Mouse (Mus musculus) kidney, postnatal 10 days (tissue): ENCODE data around the gene Rgs12.

Experiments used
- DNase-seq: peaks from one replicate; pipeline ENCODE4 v3.0.0; 2021; ENCODE audit warnings: mixed read lengths

Gene Rgs12

DNA sequence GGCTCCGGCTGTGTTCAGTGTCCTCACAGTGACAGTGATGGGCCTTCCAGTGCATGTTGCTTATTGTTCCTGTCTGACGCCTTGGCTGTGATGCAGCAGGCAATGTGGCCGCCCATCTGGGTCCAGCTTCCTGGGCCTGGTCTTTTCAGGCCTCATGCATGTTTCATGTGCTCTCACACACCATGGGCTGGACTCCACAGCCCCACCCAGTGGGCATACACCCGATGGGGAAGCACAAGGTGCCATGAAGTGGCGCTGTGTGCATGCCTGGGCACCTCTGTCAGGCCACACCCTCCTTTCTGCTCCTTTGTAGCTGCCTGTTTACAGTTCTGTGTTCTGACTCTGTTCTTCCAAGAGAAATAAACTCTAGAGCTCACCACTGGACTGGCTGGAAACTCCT, 83.8 kb downstream of the Rgs12 start:
- DNase-seq, result peak; percentile 50

GRCm38 (mm10) chr5:35033619-35034018, 84.4 kb downstream of the Rgs12 start:
- no peak for DNase-seq

GRCm38 (mm10) chr5:35035141-35035540, 85.9 kb downstream of the Rgs12 start:
- DNase-seq, result no peak

DNA sequence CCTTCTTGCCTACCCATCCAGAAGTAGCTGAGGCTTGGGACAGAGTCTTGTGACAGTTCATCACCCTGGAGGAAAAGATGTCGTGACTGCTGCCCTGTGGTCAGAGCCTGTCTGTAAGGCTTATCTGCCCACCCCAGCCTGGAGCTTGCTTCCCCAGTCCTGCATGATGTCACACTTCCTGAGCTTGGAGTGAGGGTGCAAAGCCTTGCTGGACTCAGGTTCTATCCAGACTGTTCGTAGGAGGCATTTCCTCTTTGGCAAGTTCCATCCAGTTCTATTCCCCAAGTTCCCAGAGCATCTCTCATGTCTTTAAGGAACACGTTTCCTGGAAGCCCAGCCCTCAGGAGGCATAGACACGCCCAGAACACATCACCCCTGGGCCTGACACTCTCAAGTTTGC, 86.5 kb downstream of the Rgs12 start:
- peak; percentile 34 for DNase-seq

DNA sequence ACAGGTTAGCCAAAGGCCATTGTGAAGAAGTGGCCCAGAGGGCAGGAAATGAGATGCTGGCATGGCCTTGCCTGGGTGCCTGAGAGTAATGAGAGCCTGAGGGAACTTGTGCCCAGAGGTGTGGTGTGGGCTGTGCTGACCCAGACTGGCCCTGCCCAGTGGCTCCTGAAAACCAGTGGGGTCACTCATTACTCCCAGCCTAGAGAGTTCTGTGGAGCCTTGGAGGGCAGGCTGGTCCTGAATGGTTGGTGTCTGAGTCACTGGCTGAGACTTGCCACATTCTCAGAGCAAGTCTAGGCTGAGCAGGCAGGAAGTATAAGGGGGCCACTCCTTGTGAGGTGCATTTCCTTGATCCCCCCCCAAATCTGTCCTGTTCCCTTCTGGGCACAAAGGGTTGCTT, 88.2 kb downstream of the Rgs12 start:
- no peak for DNase-seq

DNA sequence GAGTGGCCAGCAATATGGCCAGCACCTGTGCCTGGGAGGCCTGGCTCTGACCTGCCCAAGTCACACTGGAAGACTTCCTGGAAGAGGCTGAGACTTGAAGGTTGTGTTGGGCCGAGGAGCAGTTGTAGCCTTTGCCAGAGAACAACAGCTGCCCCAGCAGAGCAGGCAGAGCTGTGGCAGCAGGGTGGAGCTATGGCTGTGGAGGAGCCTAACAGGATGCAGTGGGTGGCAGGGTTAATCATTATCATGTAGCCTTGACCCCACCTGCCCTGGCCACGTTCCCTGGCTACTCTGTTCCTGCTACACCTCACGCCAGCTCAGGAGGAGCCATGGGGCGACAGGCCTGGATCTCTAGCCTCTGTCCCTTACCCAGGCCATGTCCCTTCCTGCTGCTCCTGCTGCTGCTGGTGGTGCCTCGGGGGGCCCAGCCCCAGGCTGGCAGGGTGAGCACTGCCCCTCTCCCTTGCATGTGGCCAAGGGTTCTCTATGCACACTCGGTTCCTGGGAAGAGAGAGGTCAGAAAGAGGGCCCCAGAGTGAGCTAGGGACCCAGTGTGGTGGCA, 92.1 kb downstream of the Rgs12 start, which contains the start of gene Hgfac:
Gene Hgfac (plus strand): TSS at position 242 of the 562 bp plus-strand sequence.
- peak; percentile 82 for DNase-seq

DNA sequence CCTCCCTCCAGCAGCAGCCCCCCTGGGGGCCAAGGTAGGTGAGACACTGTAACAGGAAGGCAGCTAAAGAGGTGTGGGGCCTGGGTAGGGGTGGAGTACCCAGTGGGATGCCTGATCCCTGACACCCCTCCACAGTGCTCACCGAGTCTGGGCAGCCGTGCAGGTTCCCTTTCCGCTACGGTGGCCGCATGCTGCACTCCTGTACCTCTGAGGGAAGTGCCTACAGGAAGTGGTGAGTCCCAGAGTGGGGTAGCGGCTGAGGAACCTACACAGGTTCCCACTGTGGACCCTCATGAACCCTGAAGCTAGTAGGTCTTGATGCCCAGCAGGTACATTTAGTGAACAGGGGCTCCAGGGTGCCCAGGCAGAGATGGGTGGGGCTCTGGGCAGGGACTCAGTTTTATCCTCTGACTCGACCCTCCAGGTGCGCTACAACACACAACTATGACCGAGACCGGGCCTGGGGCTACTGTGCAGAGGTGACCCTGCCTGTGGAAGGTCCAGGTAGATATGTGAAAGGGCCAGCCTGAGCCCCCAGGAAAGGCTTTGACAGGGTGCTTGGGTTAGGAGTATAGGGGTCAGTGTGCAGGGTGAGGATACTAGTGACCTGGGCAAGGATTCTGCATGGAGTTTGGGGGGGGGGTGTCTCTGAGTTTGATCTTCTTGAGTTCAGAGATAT, 93.3 kb downstream of the Rgs12 start:
- DNase-seq, result peak; percentile 31

DNA sequence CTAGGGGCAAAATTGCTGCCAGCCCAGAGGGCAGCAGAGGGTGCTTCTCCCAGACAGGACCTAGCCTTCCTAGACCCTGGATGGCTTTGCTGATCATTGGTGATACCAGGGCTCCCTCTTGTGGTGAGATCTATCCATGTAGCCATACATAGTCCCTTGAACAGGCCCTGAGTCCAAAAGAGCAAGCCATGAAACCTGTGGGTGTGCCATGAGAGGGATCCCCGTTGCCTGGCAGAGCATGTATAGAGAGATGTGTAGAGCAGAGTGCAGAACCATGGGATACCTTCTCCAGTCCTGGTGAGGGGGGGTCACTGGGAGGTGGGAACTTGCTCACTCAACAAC, 93.8 kb downstream of the Rgs12 start:
- peak; percentile 87 for DNase-seq

GRCm38 (mm10) chr5:35050541-35050940, 101.3 kb downstream of the Rgs12 start:
- no peak for DNase-seq

DNA sequence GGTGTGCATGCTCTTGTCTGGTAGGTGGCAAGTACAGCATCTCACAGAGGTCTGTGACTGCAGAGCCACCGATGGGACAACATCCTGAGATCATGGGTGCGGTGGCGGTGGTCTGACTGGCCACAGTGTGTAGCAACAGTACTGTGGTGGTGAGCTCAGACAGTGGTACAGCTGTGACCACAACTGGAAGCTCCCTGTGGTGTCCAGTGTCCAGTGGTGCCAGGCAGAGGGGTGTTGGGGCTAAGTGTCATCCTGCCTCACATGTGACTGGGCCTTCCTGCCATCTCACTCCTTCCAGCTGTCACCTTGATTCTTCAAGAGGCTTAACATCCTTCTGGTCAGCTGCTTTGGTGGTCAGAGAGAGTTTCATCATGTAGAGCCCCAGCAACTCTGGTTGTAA, 105.4 kb downstream of the Rgs12 start:
- DNase-seq, result no peak

GRCm38 (mm10) chr5:35055076-35055475, 105.8 kb downstream of the Rgs12 start:
- peak; percentile 48 for DNase-seq

GRCm38 (mm10) chr5:35056604-35057432, 107.6 kb downstream of the Rgs12 start, which contains the start of gene Dok7:
Dok7 (plus strand) TSS chr5:35056766.
- DNase-seq, result peak; percentile 71

- DNase-seq, result no peak
Observed at GRCm38 (mm10) chr5:35057582-35057981, 108.3 kb downstream of the Rgs12 start.

- no peak for DNase-seq
Observed at GRCm38 (mm10) chr5:35058216-35058615, 109.0 kb downstream of the Rgs12 start.

DNA sequence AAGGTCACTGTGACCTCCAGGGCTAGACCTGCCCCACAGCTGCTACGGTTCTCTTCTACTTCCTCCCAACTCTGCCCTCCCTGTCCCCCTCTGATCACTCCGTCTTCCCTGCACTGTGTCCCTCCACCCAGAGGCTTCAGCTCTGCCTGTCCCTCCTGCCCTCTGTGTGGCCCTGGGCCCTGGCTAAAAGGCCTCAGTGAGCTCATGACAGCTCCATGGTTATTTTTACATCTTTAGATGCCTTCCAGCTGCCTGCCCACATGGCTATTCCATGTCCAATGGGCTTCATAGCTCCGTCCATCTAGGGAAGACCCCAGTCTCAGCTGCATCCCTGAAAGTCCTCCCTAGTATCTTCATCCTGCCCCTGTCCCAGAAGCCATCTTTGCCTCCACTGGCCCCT, 110.9 kb downstream of the Rgs12 start:
- no peak for DNase-seq

- DNase-seq, result no peak
Observed at GRCm38 (mm10) chr5:35069841-35070240, 120.6 kb downstream of the Rgs12 start.

GRCm38 (mm10) chr5:35070314-35070713, 121.1 kb downstream of the Rgs12 start:
- DNase-seq, result no peak

DNA sequence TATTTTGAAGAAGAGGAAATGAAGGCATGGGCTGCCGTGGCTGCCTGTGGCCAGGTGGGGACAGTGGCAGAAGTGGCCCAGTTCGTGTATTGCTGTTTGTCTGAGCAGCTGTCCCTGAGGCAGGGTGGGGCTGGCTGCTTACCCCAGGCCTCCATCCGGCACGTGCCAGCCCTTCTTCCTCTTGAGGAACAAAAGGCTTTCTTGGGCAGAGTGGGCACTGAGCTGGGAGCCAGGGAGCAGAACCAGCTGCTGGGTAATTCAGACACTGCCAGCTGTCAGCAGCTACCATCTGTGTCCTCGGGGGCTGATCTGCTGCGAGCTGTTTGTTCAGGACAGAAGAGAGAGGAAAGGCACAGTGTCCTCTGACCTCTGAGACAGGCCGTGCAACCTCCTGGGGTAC, 121.7 kb downstream of the Rgs12 start:
- no peak for DNase-seq

GRCm38 (mm10) chr5:35071855-35072254, 122.6 kb downstream of the Rgs12 start:
- no peak for DNase-seq

DNA sequence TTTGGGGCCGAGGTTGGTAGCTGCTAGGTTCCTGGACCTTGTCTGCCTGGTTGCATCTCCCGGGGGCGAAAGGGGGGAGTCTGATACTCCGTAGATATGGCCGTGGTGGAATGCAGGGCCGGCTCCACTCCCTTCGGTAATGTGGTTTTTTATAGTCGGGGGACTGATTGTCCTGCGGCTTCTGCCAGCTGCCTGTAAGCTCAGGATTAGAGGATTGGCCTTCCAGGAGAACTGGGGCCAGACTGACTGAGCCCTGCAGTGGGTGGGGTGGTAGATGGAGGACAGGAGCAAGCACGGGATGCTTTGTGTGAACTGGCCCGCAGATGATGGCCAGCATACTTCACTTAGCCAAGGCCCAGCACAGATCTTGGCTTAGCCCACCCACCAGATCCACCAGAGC, 124.0 kb downstream of the Rgs12 start:
- no peak for DNase-seq

- DNase-seq, result no peak
Observed at GRCm38 (mm10) chr5:35073992-35074391, 124.7 kb downstream of the Rgs12 start.

- no peak for DNase-seq
Observed at GRCm38 (mm10) chr5:35076369-35076768, 127.1 kb downstream of the Rgs12 start.

- DNase-seq, result no peak
Observed at GRCm38 (mm10) chr5:35079101-35079500, 129.9 kb downstream of the Rgs12 start.

DNA sequence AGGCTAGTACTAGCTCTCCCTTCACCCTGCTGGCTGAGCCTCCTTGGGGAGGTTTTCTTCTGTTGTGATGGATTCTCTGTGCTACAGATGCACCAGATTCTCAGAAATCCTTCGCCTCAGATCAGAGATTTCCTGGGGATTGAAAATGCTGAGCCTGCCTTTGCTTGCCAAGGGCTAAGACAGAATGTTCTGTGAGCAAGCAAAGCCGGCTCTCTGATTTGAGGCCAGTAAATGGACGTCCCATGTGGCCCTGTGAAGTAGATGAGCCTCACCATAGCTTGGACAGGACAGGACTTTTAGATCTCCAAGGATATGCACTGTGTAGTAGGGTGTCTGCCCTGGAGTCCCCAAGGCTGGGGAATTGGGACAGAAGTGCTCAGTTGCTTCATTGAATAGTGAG, 135.7 kb downstream of the Rgs12 start:
- no peak for DNase-seq
